Mouse (Mus musculus): ENCODE results near the gene Tnfrsf13c.
"Not testable (repeated sequence)": the region's sequence is repeated elsewhere in the genome, so short reads cannot be mapped to it uniquely, and the experiment has no call there.

Gene Tnfrsf13c

GRCm38 (mm10) chr15:82223657-82224601 is at the start of gene Tnfrsf13c:
Gene Tnfrsf13c, minus strand, starts transcription at chr15:82224369.
- peak; percentile 63 for DNase-seq

GRCm38 (mm10) chr15:82272295-82272694 is 48.1 kb upstream of the Tnfrsf13c start:
- DNase-seq, result no peak

GRCm38 (mm10) chr15:82271201-82271600 is 47.0 kb upstream of the Tnfrsf13c start:
- peak; percentile 62 for DNase-seq

GRCm38 (mm10) chr15:82268783-82269182 is 44.6 kb upstream of the Tnfrsf13c start:
- DNase-seq, result no peak

- DNase-seq, result no peak
Measured at GRCm38 (mm10) chr15:82268185-82268584, 44.0 kb upstream of the Tnfrsf13c start.

- DNase-seq, result peak; percentile 79
Measured at GRCm38 (mm10) chr15:82266356-82266755, 42.2 kb upstream of the Tnfrsf13c start.

GRCm38 (mm10) chr15:82259510-82259909 is 35.3 kb upstream of the Tnfrsf13c start:
- DNase-seq, result peak; percentile 68

- DNase-seq, result no peak
Measured at GRCm38 (mm10) chr15:82255944-82256383, 31.8 kb upstream of the Tnfrsf13c start.

GRCm38 (mm10) chr15:82255248-82255647 is 31.1 kb upstream of the Tnfrsf13c start:
- DNase-seq, result no peak

- no peak for DNase-seq
Measured at GRCm38 (mm10) chr15:82252097-82252496, 27.9 kb upstream of the Tnfrsf13c start, which contains the start of gene 1500009C09Rik. Gene 1500009C09Rik, plus strand, starts transcription at chr15:82252397.

GRCm38 (mm10) chr15:82251579-82251978 is 27.4 kb upstream of the Tnfrsf13c start:
- no peak for DNase-seq

GRCm38 (mm10) chr15:82247131-82247776 is 23.1 kb upstream of the Tnfrsf13c start:
- DNase-seq, result no peak

- DNase-seq, result not testable (repeated sequence)
Measured at GRCm38 (mm10) chr15:82244805-82245161, 20.6 kb upstream of the Tnfrsf13c start.

- peak; percentile 95 for DNase-seq
Measured at GRCm38 (mm10) chr15:82244115-82244804, 20.1 kb upstream of the Tnfrsf13c start, which contains the start of gene Cenpm. Gene Cenpm, minus strand, starts transcription at chr15:82244748.

GRCm38 (mm10) chr15:82243742-82244114 is 19.6 kb upstream of the Tnfrsf13c start:
- no peak for DNase-seq

GRCm38 (mm10) chr15:82243311-82243710 is 19.1 kb upstream of the Tnfrsf13c start:
- no peak for DNase-seq

- DNase-seq, result peak; percentile 88
Measured at GRCm38 (mm10) chr15:82236565-82236964, 12.4 kb upstream of the Tnfrsf13c start.

GRCm38 (mm10) chr15:82235661-82236060 is 11.5 kb upstream of the Tnfrsf13c start:
- DNase-seq, result peak; percentile 25

GRCm38 (mm10) chr15:82232651-82233050 is 8.5 kb upstream of the Tnfrsf13c start:
- no peak for DNase-seq

- DNase-seq, result no peak
Measured at GRCm38 (mm10) chr15:82231591-82232378, 7.6 kb upstream of the Tnfrsf13c start.

- DNase-seq, result no peak
Measured at GRCm38 (mm10) chr15:82231100-82231499, 6.9 kb upstream of the Tnfrsf13c start.

GRCm38 (mm10) chr15:82230098-82230611 is 6.0 kb upstream of the Tnfrsf13c start:
- DNase-seq, result no peak
